Mouse (Mus musculus) myocyte (in vitro differentiated cells): Measurements from ENCODE around the gene Hps1. TPM values are rescaled to one million over a fixed set of nuclear protein-coding genes. Genes with fewer than 3 reads are reported as not detected.

ENCODE experiments used
- H3K27me3 ChIP-seq: one replicate; pipeline ENCODE4 v1.6.1; 2011; ENCODE audit not compliant: control insufficient read depth, insufficient read depth, insufficient read length
- H3K36me3 ChIP-seq: one replicate; pipeline ENCODE4 v1.6.1; 2011; ENCODE audit not compliant: control insufficient read depth, insufficient read depth
- H3K4me2 ChIP-seq: one replicate; pipeline ENCODE4 v1.6.1; 2011; ENCODE audit warnings: low read depth, control low read depth
- H3K4me3 ChIP-seq: one replicate; pipeline ENCODE4 v1.5.1; 2011; ENCODE audit warnings: mild to moderate bottlenecking, control low read depth, moderate library complexity
- H3K79me2 ChIP-seq: one replicate; pipeline ENCODE4 v1.6.1; 2011; ENCODE audit not compliant: control insufficient read depth, insufficient read depth
- H3ac ChIP-seq: one replicate; pipeline ENCODE4 v1.6.1; 2011; ENCODE audit not compliant: control insufficient read depth, insufficient read length
- CEBPB ChIP-seq: IDR thresholded peaks from 2 replicates; pipeline ENCODE4 v1.6.1; 2011; ENCODE audit warnings: mild to moderate bottlenecking, moderate library complexity; ENCODE audit not compliant: poor library complexity, insufficient read depth, severe bottlenecking
- E2F4 ChIP-seq: IDR thresholded peaks from one replicate; pipeline ENCODE4 v1.6.1; 2011; ENCODE audit warnings: mild to moderate bottlenecking, control low read depth, moderate library complexity; ENCODE audit not compliant: insufficient read depth
- MAX ChIP-seq: IDR thresholded peaks from one replicate; pipeline ENCODE4 v1.6.1; 2011; ENCODE audit warnings: low read depth, mild to moderate bottlenecking, control low read depth
- MYOD1 ChIP-seq, 3 experiments: IDR thresholded peaks; one replicate each; pipeline ENCODE4 v1.6.1; 2011; ENCODE audit warnings: control low read depth in 2 of 3, low read depth in 2 of 3, mild to moderate bottlenecking in 2 of 3, moderate library complexity in 1 of 3; ENCODE audit not compliant: insufficient read length in 2 of 3, control insufficient read depth in 1 of 3
- MYOG ChIP-seq, 3 experiments: IDR thresholded peaks; one replicate each; pipeline ENCODE4 v1.6.1; 2011; ENCODE audit warnings: control low read depth in 2 of 3, low read depth in 2 of 3, mild to moderate bottlenecking in 2 of 3; ENCODE audit not compliant: insufficient read length in 2 of 3, control insufficient read depth in 1 of 3, insufficient read depth in 1 of 3
- POLR2A ChIP-seq: IDR thresholded peaks from one replicate; pipeline ENCODE4 v1.6.1; 2011; ENCODE audit warnings: low read depth, mild to moderate bottlenecking, control low read depth, moderate library complexity; ENCODE audit not compliant: insufficient read length
- POLR2AphosphoS2 ChIP-seq: IDR thresholded peaks from one replicate; pipeline ENCODE4 v1.6.1; 2011; ENCODE audit warnings: low read depth, control low read depth; ENCODE audit not compliant: insufficient read length
- REST ChIP-seq: IDR thresholded peaks from one replicate; pipeline ENCODE4 v1.6.1; 2011; ENCODE audit warnings: mild to moderate bottlenecking, control low read depth, moderate library complexity; ENCODE audit not compliant: insufficient read depth, insufficient read length
- SRF ChIP-seq: IDR thresholded peaks from one replicate; pipeline ENCODE4 v1.6.1; 2011; ENCODE audit warnings: low read depth; ENCODE audit not compliant: control insufficient read depth, insufficient read length
- TCF12 ChIP-seq: IDR thresholded peaks from one replicate; pipeline ENCODE4 v1.6.1; 2011; ENCODE audit warnings: mild to moderate bottlenecking, control low read depth; ENCODE audit not compliant: poor library complexity, insufficient read depth, severe bottlenecking
- TCF3 ChIP-seq: IDR thresholded peaks from one replicate; pipeline ENCODE4 v1.6.1; 2011; ENCODE audit warnings: low read depth, control low read depth; ENCODE audit not compliant: insufficient read length
- USF1 ChIP-seq: IDR thresholded peaks from one replicate; pipeline ENCODE4 v1.6.1; 2011; ENCODE audit warnings: low read depth, mild to moderate bottlenecking, control low read depth, moderate library complexity
- polyA plus RNA-seq: library from polyadenylated mRNA; unstranded; fragments of >200 nt; fragmentation: generic; extraction: Trizol; gene quantifications from one replicate; pipeline ENCODE4 v1.2.1, GENCODE M21; 2012; ENCODE audit warnings: missing spikeins

Hps1 gene
- polyA plus RNA-seq, 1 experiment, result 9.5 TPM

DNA sequence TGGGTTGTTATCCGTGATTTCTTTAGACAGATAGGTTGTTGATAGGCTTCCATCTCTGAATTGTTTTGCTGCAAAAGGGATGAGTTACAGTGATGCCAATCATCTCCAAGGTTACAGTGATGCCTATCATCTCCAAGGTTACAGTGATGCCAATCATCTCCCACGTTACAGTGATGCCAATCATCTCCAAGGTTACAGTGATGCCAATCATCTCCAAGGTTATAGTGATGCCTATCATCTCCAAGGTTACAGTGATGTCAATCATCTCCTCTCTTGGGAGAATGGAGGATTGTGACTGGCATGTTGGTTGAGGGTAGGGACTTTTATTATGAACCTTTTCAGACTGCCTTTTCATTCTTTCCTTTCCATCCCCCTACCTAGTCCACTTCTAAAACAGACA, 38.0 kb upstream of the Hps1 start:
- Histone ChIP-seq H3K36me3 (no peaks in the 10 kb centered on the region), H3K27me3 (peaks cover 4% of the 10 kb centered on the region), H3ac (no peak overlapping the region), H3K4me2 (no peak overlapping the region), H3K4me3 (no peak overlapping the region), H3K79me2 (no peaks in the 10 kb centered on the region)
- TF ChIP-seq POLR2AphosphoS2 (no peak), MYOD1 (IDR thresholded peaks at IDR 0.05; ENCODE audit: control insufficient read depth in 1 of 3, insufficient read length in 2 of 3, low read depth in 2 of 3) (no peak), USF1 (no peak), CEBPB (no peak), TCF12 (no peak), E2F4 (no peak), POLR2A (no peak), TCF3 (no peak), REST (no peak), MAX (no peak), MYOG (IDR thresholded peaks at IDR 0.05; ENCODE audit: control insufficient read depth in 1 of 3, insufficient read depth in 1 of 3, insufficient read length in 2 of 3, low read depth in 2 of 3) (no peak), SRF (no peak)

GRCm38 (mm10) chr19:42816261-42816660, 36.5 kb upstream of the Hps1 start:
- TF ChIP-seq POLR2A, result no peak
- TF ChIP-seq TCF3, result no peak
- no peak for TF ChIP-seq MYOD1 (IDR thresholded peaks at IDR 0.05; ENCODE audit: control insufficient read depth in 1 of 3, insufficient read length in 2 of 3, low read depth in 2 of 3)
- TF ChIP-seq TCF12, result no peak
- no peak for TF ChIP-seq MAX
- TF ChIP-seq POLR2AphosphoS2, result no peak
- TF ChIP-seq REST, result no peak
- no peak for TF ChIP-seq E2F4
- no peak for TF ChIP-seq CEBPB
- no peak for TF ChIP-seq MYOG (IDR thresholded peaks at IDR 0.05; ENCODE audit: control insufficient read depth in 1 of 3, insufficient read depth in 1 of 3, insufficient read length in 2 of 3, low read depth in 2 of 3)
- TF ChIP-seq SRF, result no peak
- no peak for TF ChIP-seq USF1
- Histone ChIP-seq H3ac (no peak overlapping the region), H3K4me2 (no peak overlapping the region), H3K27me3 (peaks cover 4% of the 10 kb centered on the region), H3K79me2 (no peaks in the 10 kb centered on the region), H3K4me3 (no peak overlapping the region), H3K36me3 (no peaks in the 10 kb centered on the region)

- Histone ChIP-seq H3K4me2 (no peak overlapping the region), H3K4me3 (no peak overlapping the region), H3K79me2 (no peaks in the 10 kb centered on the region), H3K36me3 (no peaks in the 10 kb centered on the region), H3K27me3 (peaks cover 13% of the 10 kb centered on the region), H3ac (no peak overlapping the region)
- no peak for TF ChIP-seq TCF12
- no peak for TF ChIP-seq USF1
- no peak for TF ChIP-seq CEBPB
- no peak for TF ChIP-seq REST
- no peak for TF ChIP-seq SRF
- no peak for TF ChIP-seq MYOD1 (IDR thresholded peaks at IDR 0.05; ENCODE audit: control insufficient read depth in 1 of 3, insufficient read length in 2 of 3, low read depth in 2 of 3)
- no peak for TF ChIP-seq TCF3
- no peak for TF ChIP-seq MYOG (IDR thresholded peaks at IDR 0.05; ENCODE audit: control insufficient read depth in 1 of 3, insufficient read depth in 1 of 3, insufficient read length in 2 of 3, low read depth in 2 of 3)
- no peak for TF ChIP-seq MAX
- no peak for TF ChIP-seq POLR2A
- TF ChIP-seq POLR2AphosphoS2, result no peak
- TF ChIP-seq E2F4, result no peak
Measured at GRCm38 (mm10) chr19:42810140-42810539, 30.4 kb upstream of the Hps1 start.

GRCm38 (mm10) chr19:42809491-42809890, 29.7 kb upstream of the Hps1 start:
- Histone ChIP-seq H3ac (no peak overlapping the region), H3K4me3 (no peak overlapping the region), H3K27me3 (peaks cover 13% of the 10 kb centered on the region), H3K36me3 (no peaks in the 10 kb centered on the region), H3K4me2 (no peak overlapping the region), H3K79me2 (no peaks in the 10 kb centered on the region)
- TF ChIP-seq E2F4, result no peak
- no peak for TF ChIP-seq POLR2AphosphoS2
- no peak for TF ChIP-seq MYOG (IDR thresholded peaks at IDR 0.05; ENCODE audit: control insufficient read depth in 1 of 3, insufficient read depth in 1 of 3, insufficient read length in 2 of 3, low read depth in 2 of 3)
- no peak for TF ChIP-seq TCF12
- TF ChIP-seq USF1, result no peak
- no peak for TF ChIP-seq MAX
- TF ChIP-seq MYOD1 (IDR thresholded peaks at IDR 0.05; ENCODE audit: control insufficient read depth in 1 of 3, insufficient read length in 2 of 3, low read depth in 2 of 3), result no peak
- TF ChIP-seq POLR2A, result no peak
- no peak for TF ChIP-seq SRF
- no peak for TF ChIP-seq CEBPB
- TF ChIP-seq REST, result no peak
- no peak for TF ChIP-seq TCF3

DNA sequence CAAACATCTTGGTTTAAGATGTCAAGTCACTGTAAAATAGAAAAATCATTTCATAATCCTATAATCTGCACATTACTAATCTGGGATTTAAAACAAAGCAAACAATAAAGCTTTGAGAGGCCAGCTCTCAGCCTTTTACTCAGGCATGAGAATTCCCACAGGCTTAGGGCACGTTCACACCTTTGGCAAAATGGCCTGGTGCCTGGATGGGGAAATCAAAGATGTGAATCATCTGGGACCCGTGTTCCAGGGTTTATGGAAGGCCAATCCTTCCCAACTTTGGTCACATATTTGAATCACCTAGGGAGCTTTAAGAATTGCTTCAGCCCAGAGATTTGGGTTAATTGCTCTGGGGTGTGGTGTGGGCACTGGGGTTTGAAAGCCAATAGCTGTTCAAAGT, 18.1 kb upstream of the Hps1 start:
- peaks cover 34% of the 10 kb centered on the region for H3K27me3 ChIP-seq
- no peaks in the 10 kb centered on the region for H3K79me2 ChIP-seq
- H3K4me3 ChIP-seq, result no peak overlapping the region
- no peaks in the 10 kb centered on the region for H3K36me3 ChIP-seq
- no peak overlapping the region for H3ac ChIP-seq
- TF ChIP-seq CEBPB (no peak), TCF12 (no peak), MYOG (IDR thresholded peaks at IDR 0.05; ENCODE audit: control insufficient read depth in 1 of 3, insufficient read depth in 1 of 3, insufficient read length in 2 of 3, low read depth in 2 of 3) (no peak), E2F4 (no peak), REST (no peak), MAX (no peak), TCF3 (no peak), SRF (no peak), POLR2AphosphoS2 (no peak), USF1 (no peak), POLR2A (no peak), MYOD1 (IDR thresholded peaks at IDR 0.05; ENCODE audit: control insufficient read depth in 1 of 3, insufficient read length in 2 of 3, low read depth in 2 of 3) (no peak)
- no peak overlapping the region for H3K4me2 ChIP-seq
